Mouse (Mus musculus) liver, adult 2 months (tissue): ENCODE results near the gene Rhbdd3.

Experiments
- CTCF ChIP-seq: fragments of 200-500 bp; IDR thresholded peaks from 2 replicates; pipeline ENCODE4 v1.5.1; 2011; ENCODE audit warnings: low read depth, low read length, control low read depth
- POLR2A ChIP-seq: fragments of 200-500 bp; IDR thresholded peaks from 2 replicates; pipeline ENCODE4 v1.6.1; 2011; ENCODE audit warnings: low read length, control low read depth; ENCODE audit not compliant: insufficient read depth; ENCODE audit errors: extremely low read depth

- no peak for TF ChIP-seq CTCF
- peak; percentile 92 for TF ChIP-seq POLR2A
Observed at GRCm38 (mm10) chr11:5098736-5099542, at the start of gene Rhbdd3, which contains the start of gene Ewsr1.
